Mouse (Mus musculus) embryonic fibroblast, embryonic 13.5 days (primary cell): ENCODE measurements around the gene Rxra.

Experiments
- CTCF ChIP-seq: IDR thresholded peaks from 2 replicates; pipeline ENCODE4 v1.5.1; 2011; ENCODE audit warnings: mild to moderate bottlenecking, control low read depth, low read length, moderate library complexity, borderline replicate concordance; ENCODE audit not compliant: insufficient read depth
- POLR2A ChIP-seq: IDR thresholded peaks from 2 replicates; pipeline ENCODE4 v1.6.1; 2011; ENCODE audit warnings: low read depth, mild to moderate bottlenecking, control low read depth, low read length, moderate library complexity

DNA sequence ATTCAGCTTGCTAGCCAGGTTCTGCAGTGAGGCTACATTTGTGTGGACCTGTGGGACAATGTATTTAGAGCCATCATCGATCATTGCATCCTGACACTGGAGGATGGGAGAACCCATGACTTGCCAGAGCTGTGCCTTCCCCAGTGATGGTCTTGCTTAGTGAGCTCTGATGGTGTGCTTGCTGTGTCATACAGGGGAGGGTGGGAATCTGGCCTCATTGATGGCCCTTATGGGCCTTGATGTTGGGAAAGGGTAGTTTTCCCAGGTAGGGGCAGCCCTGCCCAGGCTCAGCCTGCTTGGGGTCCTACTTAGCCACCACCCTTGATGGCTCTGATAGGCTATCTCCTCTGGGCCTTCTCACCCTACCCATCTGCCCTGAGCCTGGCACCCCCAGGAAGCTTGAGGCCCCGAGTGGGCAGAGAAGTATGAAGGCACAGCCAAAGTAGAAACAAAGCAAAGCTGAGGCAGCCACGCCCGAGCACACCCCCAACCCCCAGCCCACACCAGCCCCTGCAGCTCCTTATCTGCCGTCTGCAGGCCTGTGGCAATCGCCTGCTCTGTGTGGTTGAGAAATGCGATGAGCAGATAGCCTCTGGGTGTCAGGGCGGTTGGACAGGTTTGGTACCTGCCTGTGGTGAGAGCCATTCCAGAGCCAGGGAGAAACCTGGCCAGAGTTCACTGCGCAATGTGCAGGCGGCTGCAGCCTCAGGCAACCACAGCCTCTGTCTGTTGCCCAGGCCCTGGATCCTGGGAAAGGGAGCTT, 26.8 kb downstream of the Rxra start:
- TF ChIP-seq CTCF, result no peak
- TF ChIP-seq POLR2A, result no peak
